Mouse (Mus musculus): ENCODE measurements around the gene Olfr961. TPM values are rescaled to one million over a fixed set of nuclear protein-coding genes. Genes with fewer than 3 reads are reported as not detected.

The Olfr961 gene
- total RNA-seq, 2 experiments from 2014 or later: not detected

Other genes with a start within 250 kb of the Olfr961 start
- not detected for gene Olfr952, start 217.9 kb upstream of the Olfr961 start, total RNA-seq (2021)
- gene Olfr954, start 188.4 kb upstream of the Olfr961 start, total RNA-seq (2021): not detected
- not detected for gene Olfr955, start 173.1 kb upstream of the Olfr961 start, total RNA-seq (2021)
- not detected for gene Olfr44, start 151.1 kb upstream of the Olfr961 start, total RNA-seq (2021)
- gene Olfr957, start 129.3 kb upstream of the Olfr961 start, total RNA-seq (2021): not detected
- gene Olfr958, start 91.0 kb upstream of the Olfr961 start, total RNA-seq (2021): not detected
- gene Olfr959, start 69.5 kb upstream of the Olfr961 start, total RNA-seq (2021): not detected
- 1 to 10 TPM; 5.3 to 7.1 TPM for gene AW551984, start 40.7 kb upstream of the Olfr961 start, total RNA-seq (2021)
- gene Olfr148, start 34.4 kb upstream of the Olfr961 start, total RNA-seq (2021): not detected
- gene Olfr960, start 23.7 kb upstream of the Olfr961 start, total RNA-seq (2021): not detected
- not detected for gene Olfr963, start 22.1 kb downstream of the Olfr961 start, total RNA-seq (2021)
- not detected for gene Olfr149, start 62.0 kb downstream of the Olfr961 start, total RNA-seq (2021)
- gene Olfr965, start 66.3 kb downstream of the Olfr961 start, total RNA-seq (2021): not detected
- gene Olfr150, start 85.9 kb downstream of the Olfr961 start, total RNA-seq (2021): not detected
- not detected for gene Olfr967, start 101.2 kb downstream of the Olfr961 start, total RNA-seq (2021)
- gene Olfr968, start 138.2 kb downstream of the Olfr961 start, total RNA-seq (2021): not detected
- not detected for gene Olfr969, start 145.9 kb downstream of the Olfr961 start, total RNA-seq (2021)
- not detected for gene Olfr970, start 163.8 kb downstream of the Olfr961 start, total RNA-seq (2021)
- gene Olfr971, start 191.8 kb downstream of the Olfr961 start, total RNA-seq (2021): not detected
- gene Olfr972, start 221.3 kb downstream of the Olfr961 start, total RNA-seq (2021): not detected